Mouse (Mus musculus): ENCODE data around the gene Dmbx1. TPM values are rescaled to one million over a fixed set of nuclear protein-coding genes. Genes with fewer than 3 reads are reported as not detected.

Gene Dmbx1
- not detected in 2 replicates for polyA plus RNA-seq (2016; fragmentation: Nextera tagmentation; extraction: Ambion mirVana)

- WGBS: under 1% methylated on average over 71 of the region's 71 CpGs
- Histone ChIP-seq H3K27me3 (ENCODE audit: insufficient read depth, poor library complexity, severe bottlenecking) (peaks cover 100% of the 10 kb centered on the region), H3K4me3 (peak within 1 kb of the TSS; percentile 59), H3K36me3 (no peaks in the 10 kb centered on the region), H3K27ac (no peak within 1 kb of the TSS), H3K9me3 (no peaks in the 10 kb centered on the region), H3K4me1 (peaks cover 31% of the 10 kb centered on the region)
- no peak for DNase-seq (ENCODE audit: low spot score)
Measured at GRCm38 (mm10) chr4:115939295-115940102, at the start of gene Dmbx1. TSS of gene Dmbx1 (minus strand) at chr4:115939926.

GRCm38 (mm10) chr4:115989382-115989781 is 49.7 kb upstream of the Dmbx1 start:
- no peak for DNase-seq (ENCODE audit: low spot score)
- no peaks in the 10 kb centered on the region for H3K9me3 ChIP-seq
- no peak overlapping the region for H3K27ac ChIP-seq
- WGBS: 76% methylated on average over 7 of the region's 7 CpGs
- no peaks in the 10 kb centered on the region for H3K36me3 ChIP-seq
- H3K27me3 ChIP-seq (ENCODE audit: insufficient read depth, poor library complexity, severe bottlenecking): peaks cover 19% of the 10 kb centered on the region; the same call in 1 of the 2 replicates
- peaks cover 6% of the 10 kb centered on the region for H3K4me1 ChIP-seq
- no peak overlapping the region for H3K4me3 ChIP-seq

DNA sequence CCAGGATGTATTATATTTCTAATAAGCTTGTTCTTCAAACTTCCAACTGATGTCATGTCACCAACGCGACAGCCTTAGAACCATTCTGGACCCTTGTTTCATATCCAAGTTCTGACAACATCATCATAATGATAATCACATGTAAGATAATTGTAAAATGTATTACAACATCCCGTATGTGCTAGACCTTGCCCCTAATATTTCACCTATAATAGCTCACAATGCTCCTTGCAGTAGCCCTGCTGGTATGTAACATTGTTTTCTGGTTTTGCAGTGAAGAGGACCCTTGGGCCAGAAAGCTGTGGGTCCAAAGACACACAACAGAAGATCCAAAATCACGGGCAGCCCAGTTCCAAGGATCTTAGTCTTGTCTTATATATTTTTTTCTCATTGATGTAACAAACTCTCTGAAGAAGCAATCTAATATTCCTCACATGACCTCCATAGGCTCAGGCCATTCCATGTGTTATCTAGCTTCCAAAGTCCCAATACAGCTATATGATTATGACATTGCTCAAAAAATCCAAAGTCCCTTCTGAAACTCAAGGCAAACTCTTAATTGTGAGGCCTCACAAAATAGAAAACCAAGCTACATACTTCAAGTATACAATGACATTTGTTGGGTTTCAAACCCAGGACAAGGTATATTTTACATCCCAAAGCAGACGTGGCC is 48.3 kb upstream of the Dmbx1 start:
- no peaks in the 10 kb centered on the region for H3K36me3 ChIP-seq
- H3K9me3 ChIP-seq: no peaks in the 10 kb centered on the region
- no peak overlapping the region for H3K27ac ChIP-seq
- peaks cover 19% of the 10 kb centered on the region; the same call in 1 of the 2 replicates for H3K27me3 ChIP-seq (ENCODE audit: insufficient read depth, poor library complexity, severe bottlenecking)
- H3K4me1 ChIP-seq: peaks cover 9% of the 10 kb centered on the region
- no peak for DNase-seq (ENCODE audit: low spot score)
- 60% methylated on average over 5 of the region's 5 CpGs for WGBS
- no peak overlapping the region for H3K4me3 ChIP-seq

GRCm38 (mm10) chr4:115987436-115987835 is 47.7 kb upstream of the Dmbx1 start:
- WGBS: 71% methylated on average over 1 of the region's 1 CpGs
- DNase-seq (ENCODE audit: low spot score): no peak
- no peak overlapping the region for H3K27ac ChIP-seq
- peaks cover 24% of the 10 kb centered on the region; the same call in 1 of the 2 replicates for H3K27me3 ChIP-seq (ENCODE audit: insufficient read depth, poor library complexity, severe bottlenecking)
- no peaks in the 10 kb centered on the region for H3K36me3 ChIP-seq
- peaks cover 9% of the 10 kb centered on the region for H3K4me1 ChIP-seq
- no peaks in the 10 kb centered on the region for H3K9me3 ChIP-seq
- no peak overlapping the region for H3K4me3 ChIP-seq

DNA sequence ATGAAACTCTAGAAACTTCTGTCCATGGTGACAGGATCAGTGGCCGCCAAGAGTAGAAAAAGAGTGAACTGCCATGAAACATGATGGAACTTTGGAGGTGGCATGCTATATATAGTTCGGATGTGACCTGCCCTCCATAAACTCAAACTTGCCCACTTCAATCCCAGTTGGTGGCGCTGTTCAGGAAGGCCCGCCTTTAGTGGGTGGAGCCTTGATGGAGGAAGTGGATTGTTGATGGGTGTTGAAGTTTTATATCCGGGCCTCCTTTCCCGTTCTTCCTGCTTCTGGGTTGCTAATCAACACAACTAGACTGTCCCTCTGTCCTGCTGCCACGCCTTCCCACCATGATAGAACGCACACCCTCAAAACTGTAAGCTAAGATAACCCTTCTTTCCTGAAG is 45.2 kb upstream of the Dmbx1 start:
- H3K4me3 ChIP-seq: 0 out of 2 replicates have a peak overlapping the region, but pooled peaks have one; percentile 5
- no peak for DNase-seq (ENCODE audit: low spot score)
- WGBS: 31% methylated on average over 8 of the region's 8 CpGs
- no peaks in the 10 kb centered on the region for H3K9me3 ChIP-seq
- H3K4me1 ChIP-seq: peaks cover 9% of the 10 kb centered on the region
- H3K27me3 ChIP-seq (ENCODE audit: insufficient read depth, poor library complexity, severe bottlenecking): peaks cover 48% of the 10 kb centered on the region
- H3K27ac ChIP-seq: no peak overlapping the region
- H3K36me3 ChIP-seq: no peaks in the 10 kb centered on the region

DNA sequence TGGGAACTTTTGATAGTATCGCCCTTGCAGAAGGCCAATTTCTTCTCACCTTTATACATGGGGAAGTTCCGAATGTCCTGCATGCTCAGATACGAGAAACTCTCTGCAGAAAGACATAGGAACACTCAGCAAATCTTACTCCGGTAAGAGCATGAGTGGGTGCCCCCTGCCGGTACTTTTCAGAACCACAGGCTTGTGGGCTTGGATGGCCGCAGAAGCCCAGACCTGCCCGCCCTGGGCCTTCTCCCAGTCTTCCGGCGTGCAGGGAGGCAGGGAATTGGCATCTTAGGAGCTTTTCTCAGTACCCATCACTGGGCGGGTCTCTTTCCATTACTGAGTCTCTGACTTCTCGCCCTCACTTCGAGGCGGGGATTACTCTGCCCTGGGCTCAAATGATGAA is 44.4 kb upstream of the Dmbx1 start:
- no peaks in the 10 kb centered on the region for H3K9me3 ChIP-seq
- peaks cover 57% of the 10 kb centered on the region for H3K27me3 ChIP-seq (ENCODE audit: insufficient read depth, poor library complexity, severe bottlenecking)
- DNase-seq (ENCODE audit: low spot score): peak; percentile 91
- no peak overlapping the region; the same call in 1 of the 2 replicates for H3K4me3 ChIP-seq
- H3K27ac ChIP-seq: no peak overlapping the region
- no peaks in the 10 kb centered on the region for H3K36me3 ChIP-seq
- WGBS: 3% methylated on average over 13 of the region's 13 CpGs
- H3K4me1 ChIP-seq: peaks cover 15% of the 10 kb centered on the region

GRCm38 (mm10) chr4:115980676-115981075 is 41.0 kb upstream of the Dmbx1 start:
- Histone ChIP-seq H3K27ac (no peak overlapping the region), H3K4me3 (no peak overlapping the region)
- under 1% methylated on average over 8 of the region's 8 CpGs for WGBS

GRCm38 (mm10) chr4:115979437-115979836 is 39.7 kb upstream of the Dmbx1 start:
- H3K4me1 ChIP-seq: peaks cover 11% of the 10 kb centered on the region

More at GRCm38 (mm10) chr4:115980676-115981075, 41.0 kb upstream of the Dmbx1 start:
- DNase-seq (ENCODE audit: low spot score): peak; percentile 87
- Histone ChIP-seq H3K4me1 (peaks cover 16% of the 10 kb centered on the region), H3K9me3 (no peaks in the 10 kb centered on the region), H3K27me3 (ENCODE audit: insufficient read depth, poor library complexity, severe bottlenecking) (peaks cover 75% of the 10 kb centered on the region), H3K36me3 (no peaks in the 10 kb centered on the region)

GRCm38 (mm10) chr4:115978911-115979310 is 39.2 kb upstream of the Dmbx1 start:
- peaks cover 7% of the 10 kb centered on the region for H3K4me1 ChIP-seq
- DNase-seq (ENCODE audit: low spot score): no peak
- H3K27ac ChIP-seq: no peak overlapping the region
- 0 out of 2 replicates have a peak overlapping the region, but pooled peaks have one; percentile 52 for H3K4me3 ChIP-seq
- no peaks in the 10 kb centered on the region for H3K36me3 ChIP-seq
- 7% methylated on average over 4 of the region's 4 CpGs for WGBS
- peaks cover 90% of the 10 kb centered on the region for H3K27me3 ChIP-seq (ENCODE audit: insufficient read depth, poor library complexity, severe bottlenecking)
- H3K9me3 ChIP-seq: no peaks in the 10 kb centered on the region

More at GRCm38 (mm10) chr4:115979437-115979836, 39.7 kb upstream of the Dmbx1 start:
- Histone ChIP-seq H3K9me3 (no peaks in the 10 kb centered on the region), H3K27me3 (ENCODE audit: insufficient read depth, poor library complexity, severe bottlenecking) (peaks cover 85% of the 10 kb centered on the region), H3K4me3 (peak overlapping the region; percentile 52), H3K36me3 (no peaks in the 10 kb centered on the region), H3K27ac (no peak overlapping the region)
- under 1% methylated on average over 39 of the region's 39 CpGs for WGBS
- DNase-seq (ENCODE audit: low spot score): no peak

GRCm38 (mm10) chr4:115972543-115972942 is 32.8 kb upstream of the Dmbx1 start:
- WGBS: 46% methylated on average over 24 of the region's 24 CpGs
- Histone ChIP-seq H3K36me3 (no peaks in the 10 kb centered on the region), H3K9me3 (no peaks in the 10 kb centered on the region), H3K27ac (no peak overlapping the region), H3K4me3 (no peak overlapping the region), H3K27me3 (ENCODE audit: insufficient read depth, poor library complexity, severe bottlenecking) (peaks cover 99% of the 10 kb centered on the region), H3K4me1 (no peaks in the 10 kb centered on the region)
- no peak for DNase-seq (ENCODE audit: low spot score)

GRCm38 (mm10) chr4:115964446-115964845 is 24.7 kb upstream of the Dmbx1 start:
- DNase-seq (ENCODE audit: low spot score): no peak
- Histone ChIP-seq H3K9me3 (no peaks in the 10 kb centered on the region), H3K36me3 (no peaks in the 10 kb centered on the region), H3K4me1 (peaks cover 23% of the 10 kb centered on the region), H3K27me3 (ENCODE audit: insufficient read depth, poor library complexity, severe bottlenecking) (peaks cover 100% of the 10 kb centered on the region), H3K4me3 (no peak overlapping the region), H3K27ac (no peak overlapping the region)
- WGBS: 11% methylated on average over 5 of the region's 5 CpGs

DNA sequence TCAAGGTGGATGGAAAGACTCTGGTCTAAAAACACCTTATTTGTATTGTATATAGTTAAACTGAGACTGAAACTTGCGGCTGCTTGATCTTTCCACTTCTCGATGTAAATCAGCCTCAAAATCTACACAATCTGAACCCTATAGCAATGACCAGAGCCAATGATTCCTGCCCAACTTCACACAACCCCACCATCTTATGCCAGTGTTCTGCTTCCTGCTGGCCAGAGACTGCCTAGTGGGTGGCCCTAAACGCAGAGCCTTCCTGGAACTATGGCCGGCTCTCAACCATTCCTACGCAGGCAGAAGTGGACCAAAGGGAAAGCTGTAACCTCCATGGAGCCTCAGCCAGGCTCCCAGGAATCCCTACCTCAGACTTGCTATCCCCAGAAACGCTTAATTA is 24.0 kb upstream of the Dmbx1 start:
- Histone ChIP-seq H3K27ac (no peak overlapping the region), H3K9me3 (no peaks in the 10 kb centered on the region), H3K27me3 (ENCODE audit: insufficient read depth, poor library complexity, severe bottlenecking) (peaks cover 100% of the 10 kb centered on the region), H3K4me1 (peaks cover 23% of the 10 kb centered on the region), H3K4me3 (peak overlapping the region; percentile 75; the same call in 1 of the 2 replicates), H3K36me3 (no peaks in the 10 kb centered on the region)
- no peak for DNase-seq (ENCODE audit: low spot score)
- WGBS: 9% methylated on average over 6 of the region's 6 CpGs

Data from heart, embryonic 10.5 days (tissue).